Mouse (Mus musculus) c-Kit-positive CD71-positive TER-119-negative erythroid progenitor cells, embryonic 14.5 days (primary cell): ENCODE data around the gene Gm17949.
"Not testable (repeated sequence)": the region's sequence is repeated elsewhere in the genome, so short reads cannot be mapped to it uniquely, and the experiment has no call there.

ENCODE experiments used
- DNase-seq: peaks from one replicate; pipeline ENCODE4 v3.0.0-alpha.2; 2013; ENCODE audit warnings: low read depth

Gene Gm17949

GRCm38 (mm10) chr17:57047406-57047805 lies 36.1 kb downstream of the Gm17949 start:
- DNase-seq, result no peak

- DNase-seq, result no peak
These were observed 37.5 kb downstream of the Gm17949 start for GRCm38 (mm10) chr17:57048816-57049215.

- DNase-seq, result not testable (repeated sequence)
These were observed 40.4 kb downstream of the Gm17949 start for GRCm38 (mm10) chr17:57051679-57052078.

- DNase-seq, result no peak
These were observed 45.0 kb downstream of the Gm17949 start for GRCm38 (mm10) chr17:57056246-57056645.

- DNase-seq, result no peak
These were observed 47.7 kb downstream of the Gm17949 start, which contains the start of gene Crb3 for GRCm38 (mm10) chr17:57058891-57059485. TSS of gene Crb3 (plus strand) at chr17:57059105.

- DNase-seq, result peak; percentile 24
These were observed 48.3 kb downstream of the Gm17949 start, which contains the start of gene Slc25a23 for GRCm38 (mm10) chr17:57059486-57059977. TSS of gene Slc25a23 (minus strand) at chr17:57059863.

- DNase-seq, result peak; percentile 93
These were observed 49.0 kb downstream of the Gm17949 start for GRCm38 (mm10) chr17:57060231-57060801.

- DNase-seq, result no peak
These were observed 49.8 kb downstream of the Gm17949 start for GRCm38 (mm10) chr17:57061069-57061468.

GRCm38 (mm10) chr17:57062011-57062521 lies 50.8 kb downstream of the Gm17949 start:
- DNase-seq, result no peak

- no peak for DNase-seq
These were observed 51.3 kb downstream of the Gm17949 start for GRCm38 (mm10) chr17:57062548-57062947.

GRCm38 (mm10) chr17:57063031-57063430 lies 51.8 kb downstream of the Gm17949 start:
- no peak for DNase-seq

GRCm38 (mm10) chr17:57066908-57067307 lies 55.6 kb downstream of the Gm17949 start:
- peak; percentile 30 for DNase-seq

- DNase-seq, result no peak
These were observed 59.0 kb downstream of the Gm17949 start for GRCm38 (mm10) chr17:57070272-57070671.

GRCm38 (mm10) chr17:57070699-57071098 lies 59.4 kb downstream of the Gm17949 start:
- peak; percentile 34 for DNase-seq
